In genomic region chr6:146501316-146501865, GRCm38 (mm10) we compare ENCODE assay signal across 8 mouse cellular contexts. TPM values are rescaled to one million over a fixed set of nuclear protein-coding genes. Genes with fewer than 3 reads are reported as not detected.
DNase-seq lines count a peak whose midpoint lies in the region; ATAC-seq lines count a peak whose summit lies in the region.

No protein-coding gene starts in this region.

- no peaks in the 10 kb centered on the region for H3K36me3 ChIP-seq in embryonic facial prominence, embryonic 14.5 days (ENCODE audit: control insufficient read depth, insufficient read depth, low read length)
- H3K36me3 ChIP-seq in heart, embryonic 12.5 days, result no peaks in the 10 kb centered on the region
- no peaks in the 10 kb centered on the region for H3K36me3 ChIP-seq in kidney, embryonic 15.5 days
- no peaks in the 10 kb centered on the region for H3K36me3 ChIP-seq in lung, embryonic 15.5 days

- peak overlapping the region; percentile 76 for H3K4me3 ChIP-seq in embryonic facial prominence, embryonic 14.5 days (ENCODE audit: low read depth, low read length)
- H3K4me3 ChIP-seq in heart, embryonic 12.5 days, result peak overlapping the region; percentile 68
- H3K4me3 ChIP-seq in kidney, embryonic 15.5 days (replicated peaks), result peak overlapping the region; percentile 82
- peak overlapping the region; percentile 78 for H3K4me3 ChIP-seq in lung, embryonic 15.5 days

- ATAC-seq in embryonic facial prominence, embryonic 14.5 days (ENCODE audit: low read depth), result peak; percentile 37; the same call in 1 of the 2 replicates
- ATAC-seq in heart, embryonic 12.5 days (ENCODE audit: insufficient number of reproducible peaks, low FRiP score), result peak; percentile 46
- peak; percentile 61 for ATAC-seq in kidney, embryonic 15.5 days (replicated peaks; ENCODE audit: low FRiP score)
- ATAC-seq in lung, embryonic 15.5 days (ENCODE audit: borderline replicate concordance, extremely low read depth, low FRiP score, low TSS enrichment), result peak; percentile 49
- ATAC-seq in neutrophil, adult 5-6 weeks (ENCODE audit: extremely low read depth, insufficient number of reproducible peaks, low FRiP score, poor library complexity, severe bottlenecking), result peak; percentile 79

- H3K4me1 ChIP-seq in embryonic facial prominence, embryonic 14.5 days (ENCODE audit: control insufficient read depth, insufficient read depth, low read length), result 0 out of 2 replicates have a peak, but pooled peaks cover 3% of the 10 kb centered on the region
- peaks cover 37% of the 10 kb centered on the region for H3K4me1 ChIP-seq in heart, embryonic 12.5 days (replicated peaks)
- peaks cover 17% of the 10 kb centered on the region for H3K4me1 ChIP-seq in kidney, embryonic 15.5 days
- peaks cover 11% of the 10 kb centered on the region; the same call in 1 of the 2 replicates for H3K4me1 ChIP-seq in lung, embryonic 15.5 days

- H3K27ac ChIP-seq in embryonic facial prominence, embryonic 14.5 days (replicated peaks; ENCODE audit: low read depth, low read length), result peak overlapping the region; percentile 54; the same call in 1 of the 2 replicates
- peak overlapping the region; percentile 84 for H3K27ac ChIP-seq in heart, embryonic 12.5 days (ENCODE audit: poor library complexity, severe bottlenecking)
- H3K27ac ChIP-seq in kidney, embryonic 15.5 days, result peak overlapping the region; percentile 79
- H3K27ac ChIP-seq in lung, embryonic 15.5 days, result peak overlapping the region; percentile 72

- peak overlapping the region; percentile 99 for H3K4me2 ChIP-seq in embryonic facial prominence, embryonic 14.5 days (ENCODE audit: low read depth, low read length)
- peak overlapping the region; percentile 81 for H3K4me2 ChIP-seq in heart, embryonic 12.5 days
- peak overlapping the region; percentile 98 for H3K4me2 ChIP-seq in kidney, embryonic 15.5 days
- peak overlapping the region; percentile 92 for H3K4me2 ChIP-seq in lung, embryonic 15.5 days

- WGBS in embryonic facial prominence, embryonic 14.5 days, result 2% methylated on average over 27 of the region's 30 CpGs
- under 1% methylated on average over 30 of the region's 30 CpGs for WGBS in heart, embryonic 12.5 days
- under 1% methylated on average over 30 of the region's 30 CpGs for WGBS in kidney, embryonic 15.5 days
- under 1% methylated on average over 30 of the region's 30 CpGs for WGBS in lung, embryonic 15.5 days

- no peaks in the 10 kb centered on the region for H3K27me3 ChIP-seq in embryonic facial prominence, embryonic 14.5 days (replicated peaks; ENCODE audit: control insufficient read depth, insufficient read depth, low read length)
- no peaks in the 10 kb centered on the region for H3K27me3 ChIP-seq in heart, embryonic 12.5 days (replicated peaks)
- H3K27me3 ChIP-seq in kidney, embryonic 15.5 days, result peaks cover 12% of the 10 kb centered on the region; the same call in 1 of the 2 replicates
- H3K27me3 ChIP-seq in lung, embryonic 15.5 days, result 0 out of 2 replicates have a peak, but pooled peaks cover 6% of the 10 kb centered on the region

- H3K9me3 ChIP-seq in embryonic facial prominence, embryonic 14.5 days (ENCODE audit: control insufficient read depth, low read length), result no peaks in the 10 kb centered on the region
- H3K9me3 ChIP-seq in heart, embryonic 12.5 days (replicated peaks), result no peaks in the 10 kb centered on the region
- H3K9me3 ChIP-seq in kidney, embryonic 15.5 days (replicated peaks), result no peaks in the 10 kb centered on the region
- H3K9me3 ChIP-seq in lung, embryonic 15.5 days, result no peaks in the 10 kb centered on the region

- peak overlapping the region; percentile 70 for H3K9ac ChIP-seq in embryonic facial prominence, embryonic 14.5 days (ENCODE audit: low read depth, low read length)
- H3K9ac ChIP-seq in heart, embryonic 12.5 days, result peak overlapping the region; percentile 81
- H3K9ac ChIP-seq in kidney, embryonic 15.5 days, result peak overlapping the region; percentile 62
- H3K9ac ChIP-seq in lung, embryonic 15.5 days, result peak overlapping the region; percentile 59

- DNase-seq in B cell, adult 2 months, result peak; percentile 80 to 83
- peak; percentile 73 for DNase-seq in T-cell, adult 2 months (ENCODE audit: low spot score)
- DNase-seq in embryonic facial prominence, embryonic 14.5 days (ENCODE audit: low spot score), result peak; percentile 53
- DNase-seq in thymus, postnatal 14 days, result peak; percentile 87

RNA-seq across cellular contexts. Expression of gene Itpr2, which starts 0.6 kb away (rescaled TPM):
- 8.9 and 13.4 TPM in 2 replicates for polyA plus RNA-seq in embryonic facial prominence, embryonic 14.5 days (2014; fragmentation: Nextera tagmentation; extraction: Ambion mirVana)
- polyA plus RNA-seq in heart, embryonic 12.5 days (2016; fragmentation: Nextera tagmentation; extraction: Ambion mirVana), result 32.4 and 40.7 TPM in 2 replicates
- 11.6 and 15.0 TPM in 2 replicates for polyA plus RNA-seq in kidney, embryonic 15.5 days (2015; fragmentation: Nextera tagmentation; extraction: Ambion mirVana)
- polyA plus RNA-seq in lung, embryonic 15.5 days (2015; fragmentation: Nextera tagmentation; extraction: Ambion mirVana), result 15.3 and 18.8 TPM in 2 replicates
- 123 and 128 TPM in 2 replicates for total RNA-seq in neutrophil, adult 5-6 weeks (2017)

Comparison
In these comparisons a context has a peak if more than half of its experiments do, and no peak if none do; other contexts are left out.
1. Peak in every context shown above with its lines: DNase-seq, ATAC-seq, H3K4me3 ChIP-seq and H3K27ac ChIP-seq.